Mouse (Mus musculus): ENCODE results near the gene Map7. TPM values are rescaled to one million over a fixed set of nuclear protein-coding genes. Genes with fewer than 3 reads are reported as not detected.

Map7 gene
- polyA plus RNA-seq, 1 experiment from 2014 or later: 47.0 TPM

- Histone ChIP-seq H3K36me3 (ENCODE audit: control insufficient read depth, insufficient read depth) (peaks cover 48% of the 10 kb centered on the region; the same call in 1 of the 2 replicates), H3K9ac (ENCODE audit: low read depth, low read length) (no peak overlapping the region), H3K9me3 (ENCODE audit: control insufficient read depth) (no peaks in the 10 kb centered on the region), H3K4me1 (replicated peaks; ENCODE audit: control insufficient read depth, insufficient read depth, low read length) (no peaks in the 10 kb centered on the region), H3K27ac (ENCODE audit: low read depth, low read length) (no peak overlapping the region), H3K4me2 (replicated peaks; ENCODE audit: low read depth) (no peak overlapping the region), H3K4me3 (ENCODE audit: low read depth, low read length) (no peak overlapping the region), H3K27me3 (replicated peaks; ENCODE audit: control insufficient read depth, insufficient read depth, low read length) (no peaks in the 10 kb centered on the region)
- WGBS: 87% methylated on average over 15 of the region's 15 CpGs
- no peak for ATAC-seq
- no peak for TF ChIP-seq CTCF (IDR thresholded peaks at IDR 0.05; ENCODE audit: low read depth)
These were observed 109.8 kb downstream of the Map7 start for GRCm38 (mm10) chr10:20257721-20258720.

DNA sequence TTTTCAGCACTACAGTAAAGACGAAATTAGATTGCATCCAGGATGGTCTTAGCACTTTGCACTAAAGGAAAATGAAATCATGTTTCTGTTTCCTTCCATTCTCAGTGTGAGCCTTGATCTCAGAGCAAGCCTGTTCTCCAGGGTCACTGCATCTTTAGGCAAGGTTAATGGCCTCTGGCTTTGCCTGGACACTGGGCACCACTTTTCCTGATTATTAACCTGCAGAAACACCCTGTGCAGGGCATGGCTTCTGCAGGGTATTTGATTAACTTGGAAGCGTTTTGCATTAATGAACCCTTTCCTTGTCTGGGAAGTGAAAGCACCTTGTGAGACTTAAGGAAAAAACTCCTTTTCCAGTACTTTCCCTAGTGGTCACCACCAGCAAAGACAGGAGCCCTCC is 111.2 kb downstream of the Map7 start:
- Histone ChIP-seq H3K9ac (ENCODE audit: low read depth, low read length) (no peak overlapping the region), H3K27ac (ENCODE audit: low read depth, low read length) (no peak overlapping the region), H3K27me3 (replicated peaks; ENCODE audit: control insufficient read depth, insufficient read depth, low read length) (no peaks in the 10 kb centered on the region), H3K9me3 (ENCODE audit: control insufficient read depth) (no peaks in the 10 kb centered on the region), H3K4me3 (ENCODE audit: low read depth, low read length) (no peak overlapping the region), H3K36me3 (ENCODE audit: control insufficient read depth, insufficient read depth) (peaks cover 42% of the 10 kb centered on the region; the same call in 1 of the 2 replicates), H3K4me2 (replicated peaks; ENCODE audit: low read depth) (no peak overlapping the region), H3K4me1 (replicated peaks; ENCODE audit: control insufficient read depth, insufficient read depth, low read length) (no peaks in the 10 kb centered on the region)
- 87% methylated on average over 2 of the region's 2 CpGs for whole genome bisulfite sequencing
- TF ChIP-seq CTCF (IDR thresholded peaks at IDR 0.05; ENCODE audit: low read depth): no peak
- ATAC-seq: no peak

DNA sequence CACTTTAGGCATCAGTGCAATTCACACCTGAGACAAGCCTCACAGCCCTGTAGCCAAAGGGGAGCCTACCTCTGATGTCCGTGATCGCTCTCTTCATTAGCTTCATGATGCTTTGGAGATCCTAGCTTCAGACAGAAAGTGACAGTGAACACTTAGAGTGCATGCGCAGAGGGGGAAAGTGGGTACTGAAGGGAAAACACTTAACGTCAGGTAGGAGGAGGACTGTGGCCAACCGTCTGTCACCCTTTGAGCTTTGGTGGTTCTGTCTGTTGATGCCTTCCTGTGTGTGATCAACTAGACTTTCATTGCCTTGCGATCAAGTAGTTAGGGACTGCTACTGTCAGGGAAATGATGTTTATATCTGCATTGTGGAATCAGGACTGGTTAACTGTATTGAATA is 114.6 kb downstream of the Map7 start:
- TF ChIP-seq CTCF (IDR thresholded peaks at IDR 0.05; ENCODE audit: low read depth): no peak
- Histone ChIP-seq H3K27me3 (replicated peaks; ENCODE audit: control insufficient read depth, insufficient read depth, low read length) (no peaks in the 10 kb centered on the region), H3K4me2 (replicated peaks; ENCODE audit: low read depth) (no peak overlapping the region), H3K4me1 (replicated peaks; ENCODE audit: control insufficient read depth, insufficient read depth, low read length) (no peaks in the 10 kb centered on the region), H3K9ac (ENCODE audit: low read depth, low read length) (no peak overlapping the region), H3K4me3 (ENCODE audit: low read depth, low read length) (no peak overlapping the region), H3K36me3 (ENCODE audit: control insufficient read depth, insufficient read depth) (peaks cover 27% of the 10 kb centered on the region; the same call in 1 of the 2 replicates), H3K27ac (ENCODE audit: low read depth, low read length) (no peak overlapping the region), H3K9me3 (ENCODE audit: control insufficient read depth) (no peaks in the 10 kb centered on the region)
- WGBS: 92% methylated on average over 6 of the region's 6 CpGs
- ATAC-seq: no peak

- Histone ChIP-seq H3K9ac (ENCODE audit: low read depth, low read length) (no peak overlapping the region), H3K9me3 (ENCODE audit: control insufficient read depth) (no peaks in the 10 kb centered on the region), H3K4me1 (replicated peaks; ENCODE audit: control insufficient read depth, insufficient read depth, low read length) (no peaks in the 10 kb centered on the region), H3K4me2 (replicated peaks; ENCODE audit: low read depth) (no peak overlapping the region), H3K27ac (ENCODE audit: low read depth, low read length) (no peak overlapping the region), H3K4me3 (ENCODE audit: low read depth, low read length) (no peak overlapping the region), H3K36me3 (ENCODE audit: control insufficient read depth, insufficient read depth) (peaks cover 36% of the 10 kb centered on the region; the same call in 1 of the 2 replicates), H3K27me3 (replicated peaks; ENCODE audit: control insufficient read depth, insufficient read depth, low read length) (no peaks in the 10 kb centered on the region)
- no peak for TF ChIP-seq CTCF (IDR thresholded peaks at IDR 0.05; ENCODE audit: low read depth)
- 96% methylated on average over 7 of the region's 7 CpGs for WGBS
- no peak for ATAC-seq
These were observed 116.2 kb downstream of the Map7 start for GRCm38 (mm10) chr10:20264479-20264878.

DNA sequence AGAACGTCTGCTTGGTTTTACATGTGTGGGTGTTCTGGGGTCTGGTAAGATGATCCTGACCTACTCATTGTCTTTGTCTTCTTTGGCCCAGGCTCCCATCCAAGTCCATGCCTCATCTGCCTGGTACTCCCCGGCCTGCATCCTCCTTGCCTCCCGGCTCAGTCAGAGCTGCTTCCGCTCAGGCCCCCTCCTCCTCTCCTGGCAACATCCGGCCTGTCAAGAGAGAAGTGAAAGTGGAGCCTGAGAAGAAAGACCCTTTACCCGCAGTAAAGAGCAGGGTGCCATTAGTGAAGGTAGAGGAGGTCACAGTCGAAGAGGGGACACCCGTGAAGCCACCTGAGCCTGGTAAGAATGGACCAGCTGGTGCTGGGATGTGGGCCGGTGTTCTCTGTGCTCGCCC is 118.8 kb downstream of the Map7 start:
- no peak for ATAC-seq
- Histone ChIP-seq H3K4me2 (replicated peaks; ENCODE audit: low read depth) (no peak overlapping the region), H3K9ac (ENCODE audit: low read depth, low read length) (no peak overlapping the region), H3K27ac (ENCODE audit: low read depth, low read length) (no peak overlapping the region), H3K4me3 (ENCODE audit: low read depth, low read length) (no peak overlapping the region), H3K4me1 (replicated peaks; ENCODE audit: control insufficient read depth, insufficient read depth, low read length) (no peaks in the 10 kb centered on the region), H3K9me3 (ENCODE audit: control insufficient read depth) (no peaks in the 10 kb centered on the region), H3K36me3 (ENCODE audit: control insufficient read depth, insufficient read depth) (peaks cover 41% of the 10 kb centered on the region; the same call in 1 of the 2 replicates), H3K27me3 (replicated peaks; ENCODE audit: control insufficient read depth, insufficient read depth, low read length) (no peaks in the 10 kb centered on the region)
- WGBS: 69% methylated on average over 10 of the region's 10 CpGs
- no peak for TF ChIP-seq CTCF (IDR thresholded peaks at IDR 0.05; ENCODE audit: low read depth)

GRCm38 (mm10) chr10:20268945-20269344 is 120.7 kb downstream of the Map7 start:
- H3K9ac ChIP-seq (ENCODE audit: low read depth, low read length): no peak overlapping the region
- no peak for TF ChIP-seq CTCF (IDR thresholded peaks at IDR 0.05; ENCODE audit: low read depth)
- no peak overlapping the region for H3K4me2 ChIP-seq (replicated peaks; ENCODE audit: low read depth)
- H3K36me3 ChIP-seq (ENCODE audit: control insufficient read depth, insufficient read depth): peaks cover 48% of the 10 kb centered on the region; the same call in 1 of the 2 replicates
- H3K27me3 ChIP-seq (replicated peaks; ENCODE audit: control insufficient read depth, insufficient read depth, low read length): no peaks in the 10 kb centered on the region
- H3K4me1 ChIP-seq (replicated peaks; ENCODE audit: control insufficient read depth, insufficient read depth, low read length): no peaks in the 10 kb centered on the region
- H3K9me3 ChIP-seq (ENCODE audit: control insufficient read depth): no peaks in the 10 kb centered on the region
- no peak for ATAC-seq
- no peak overlapping the region for H3K27ac ChIP-seq (ENCODE audit: low read depth, low read length)
- H3K4me3 ChIP-seq (ENCODE audit: low read depth, low read length): no peak overlapping the region
- 68% methylated on average over 7 of the region's 7 CpGs for WGBS
